Mouse (Mus musculus): Measurements from ENCODE around the gene Cyp2s1. TPM values are rescaled to one million over a fixed set of nuclear protein-coding genes. Genes with fewer than 3 reads are reported as not detected.

Cyp2s1 gene
- polyA plus RNA-seq, 1 experiment = not detected

GRCm38 (mm10) chr7:25844423-25844822 is 27.7 kb upstream of the Cyp2s1 start:
- peaks cover 2% of the 10 kb centered on the region for H3K27me3 ChIP-seq (replicated peaks)
- TF ChIP-seq GATA1 (IDR thresholded peaks at IDR 0.05; ENCODE audit: borderline replicate concordance, low read length) = no peak
- no peak for TF ChIP-seq FLI1 (IDR thresholded peaks at IDR 0.05; ENCODE audit: low read length)
- H3K9me3 ChIP-seq = peaks cover 8% of the 10 kb centered on the region
- no peak overlapping the region for H3K4me3 ChIP-seq (replicated peaks)
- H3K4me1 ChIP-seq = peaks cover 16% of the 10 kb centered on the region
- no peaks in the 10 kb centered on the region for H3K36me3 ChIP-seq (replicated peaks; ENCODE audit: low read length)

- TF ChIP-seq FLI1 (IDR thresholded peaks at IDR 0.05; ENCODE audit: low read length) = no peak
- Histone ChIP-seq H3K36me3 (replicated peaks; ENCODE audit: low read length) (no peaks in the 10 kb centered on the region), H3K4me1 (peaks cover 16% of the 10 kb centered on the region), H3K4me3 (replicated peaks) (no peak overlapping the region), H3K27me3 (replicated peaks) (peaks cover 2% of the 10 kb centered on the region), H3K9me3 (peaks cover 8% of the 10 kb centered on the region)
Observed at GRCm38 (mm10) chr7:25843492-25843891, 26.8 kb upstream of the Cyp2s1 start.

- peaks cover 10% of the 10 kb centered on the region; the same call in 1 of the 2 replicates for H3K4me1 ChIP-seq
- no peaks in the 10 kb centered on the region for H3K36me3 ChIP-seq (replicated peaks; ENCODE audit: low read length)
- H3K9me3 ChIP-seq = peaks cover 8% of the 10 kb centered on the region
- TF ChIP-seq FLI1 (IDR thresholded peaks at IDR 0.05; ENCODE audit: low read length) (no peak), GATA1 (IDR thresholded peaks at IDR 0.05; ENCODE audit: borderline replicate concordance, low read length) (no peak)
- no peak overlapping the region for H3K4me3 ChIP-seq (replicated peaks)
- peaks cover 5% of the 10 kb centered on the region for H3K27me3 ChIP-seq (replicated peaks)
Observed at GRCm38 (mm10) chr7:25840908-25841307, 24.2 kb upstream of the Cyp2s1 start.

- H3K9me3 ChIP-seq = peaks cover 8% of the 10 kb centered on the region
- H3K27me3 ChIP-seq (replicated peaks) = peaks cover 7% of the 10 kb centered on the region
- TF ChIP-seq FLI1 (IDR thresholded peaks at IDR 0.05; ENCODE audit: low read length) = no peak
- no peak for TF ChIP-seq GATA1 (IDR thresholded peaks at IDR 0.05; ENCODE audit: borderline replicate concordance, low read length)
- H3K36me3 ChIP-seq (replicated peaks; ENCODE audit: low read length) = no peaks in the 10 kb centered on the region
- peaks cover 12% of the 10 kb centered on the region for H3K4me1 ChIP-seq
- peak overlapping the region; percentile 42 for H3K4me3 ChIP-seq (replicated peaks)
Observed at GRCm38 (mm10) chr7:25835188-25835891, 18.6 kb upstream of the Cyp2s1 start.

- Histone ChIP-seq H3K9me3 (no peaks in the 10 kb centered on the region), H3K36me3 (replicated peaks; ENCODE audit: low read length) (no peaks in the 10 kb centered on the region), H3K27me3 (replicated peaks) (peaks cover 4% of the 10 kb centered on the region), H3K4me3 (replicated peaks) (no peak overlapping the region), H3K4me1 (peaks cover 27% of the 10 kb centered on the region)
- no peak for TF ChIP-seq GATA1 (IDR thresholded peaks at IDR 0.05; ENCODE audit: borderline replicate concordance, low read length)
- no peak for TF ChIP-seq FLI1 (IDR thresholded peaks at IDR 0.05; ENCODE audit: low read length)
Observed at GRCm38 (mm10) chr7:25831557-25832530, 15.1 kb upstream of the Cyp2s1 start.

- peaks cover 22% of the 10 kb centered on the region for H3K4me1 ChIP-seq
Observed at GRCm38 (mm10) chr7:25830251-25830650, 13.5 kb upstream of the Cyp2s1 start.

GRCm38 (mm10) chr7:25827199-25827598 is 10.5 kb upstream of the Cyp2s1 start:
- H3K4me3 ChIP-seq (replicated peaks) = peak overlapping the region; percentile 65
- peaks cover 18% of the 10 kb centered on the region for H3K4me1 ChIP-seq

More at GRCm38 (mm10) chr7:25830251-25830650, 13.5 kb upstream of the Cyp2s1 start:
- H3K4me3 ChIP-seq (replicated peaks) = no peak overlapping the region
- TF ChIP-seq FLI1 (IDR thresholded peaks at IDR 0.05; ENCODE audit: low read length) (no peak), GATA1 (IDR thresholded peaks at IDR 0.05; ENCODE audit: borderline replicate concordance, low read length) (no peak)
- H3K36me3 ChIP-seq (replicated peaks; ENCODE audit: low read length) = no peaks in the 10 kb centered on the region
- no peaks in the 10 kb centered on the region for H3K9me3 ChIP-seq
- H3K27me3 ChIP-seq (replicated peaks) = peaks cover 5% of the 10 kb centered on the region

GRCm38 (mm10) chr7:25826029-25826428 is 9.3 kb upstream of the Cyp2s1 start:
- no peaks in the 10 kb centered on the region for H3K9me3 ChIP-seq
- no peaks in the 10 kb centered on the region for H3K36me3 ChIP-seq (replicated peaks; ENCODE audit: low read length)
- peaks cover 18% of the 10 kb centered on the region for H3K4me1 ChIP-seq
- TF ChIP-seq GATA1 (IDR thresholded peaks at IDR 0.05; ENCODE audit: borderline replicate concordance, low read length) (no peak), FLI1 (IDR thresholded peaks at IDR 0.05; ENCODE audit: low read length) (no peak)
- peaks cover 7% of the 10 kb centered on the region for H3K27me3 ChIP-seq (replicated peaks)
- no peak overlapping the region for H3K4me3 ChIP-seq (replicated peaks)

More at GRCm38 (mm10) chr7:25827199-25827598, 10.5 kb upstream of the Cyp2s1 start:
- no peaks in the 10 kb centered on the region for H3K9me3 ChIP-seq
- H3K36me3 ChIP-seq (replicated peaks; ENCODE audit: low read length) = no peaks in the 10 kb centered on the region
- H3K27me3 ChIP-seq (replicated peaks) = peaks cover 5% of the 10 kb centered on the region
- TF ChIP-seq FLI1 (IDR thresholded peaks at IDR 0.05; ENCODE audit: low read length) (no peak), GATA1 (IDR thresholded peaks at IDR 0.05; ENCODE audit: borderline replicate concordance, low read length) (no peak)

- no peak overlapping the region for H3K4me3 ChIP-seq (replicated peaks)
- no peaks in the 10 kb centered on the region for H3K9me3 ChIP-seq
- peaks cover 18% of the 10 kb centered on the region for H3K4me1 ChIP-seq
- peaks cover 8% of the 10 kb centered on the region for H3K27me3 ChIP-seq (replicated peaks)
- TF ChIP-seq FLI1 (IDR thresholded peaks at IDR 0.05; ENCODE audit: low read length) (no peak), GATA1 (IDR thresholded peaks at IDR 0.05; ENCODE audit: borderline replicate concordance, low read length) (no peak)
- no peaks in the 10 kb centered on the region for H3K36me3 ChIP-seq (replicated peaks; ENCODE audit: low read length)
Observed at GRCm38 (mm10) chr7:25825043-25825442, 8.3 kb upstream of the Cyp2s1 start.

- Histone ChIP-seq H3K36me3 (replicated peaks; ENCODE audit: low read length) (no peaks in the 10 kb centered on the region), H3K4me1 (peaks cover 22% of the 10 kb centered on the region), H3K9me3 (no peaks in the 10 kb centered on the region), H3K4me3 (replicated peaks) (no peak overlapping the region), H3K27me3 (replicated peaks) (peaks cover 66% of the 10 kb centered on the region)
- TF ChIP-seq GATA1 (IDR thresholded peaks at IDR 0.05; ENCODE audit: borderline replicate concordance, low read length) (no peak), FLI1 (IDR thresholded peaks at IDR 0.05; ENCODE audit: low read length) (no peak)
Observed at GRCm38 (mm10) chr7:25815571-25815970, 1.1 kb downstream of the Cyp2s1 start.
